Mouse (Mus musculus): ENCODE data around the gene Prss3.
"Not testable (repeated sequence)": the region's sequence is repeated elsewhere in the genome, so short reads cannot be mapped to it uniquely, and the experiment has no call there.

Prss3 gene

GRCm38 (mm10) chr6:41377578-41377977 lies at the start of gene Prss3:
Prss3 (minus strand) TSS chr6:41377678.
- DNase-seq (ENCODE audit: low spot score), result not testable (repeated sequence)

GRCm38 (mm10) chr6:41392056-41392455 lies 14.6 kb upstream of the Prss3 start, which contains the start of gene Gm5771:
Gm5771 (plus strand) TSS chr6:41392356.
- DNase-seq (ENCODE audit: low spot score), result not testable (repeated sequence)

GRCm38 (mm10) chr6:41391640-41392039 lies 14.2 kb upstream of the Prss3 start:
- DNase-seq (ENCODE audit: low spot score), result not testable (repeated sequence)

DNA sequence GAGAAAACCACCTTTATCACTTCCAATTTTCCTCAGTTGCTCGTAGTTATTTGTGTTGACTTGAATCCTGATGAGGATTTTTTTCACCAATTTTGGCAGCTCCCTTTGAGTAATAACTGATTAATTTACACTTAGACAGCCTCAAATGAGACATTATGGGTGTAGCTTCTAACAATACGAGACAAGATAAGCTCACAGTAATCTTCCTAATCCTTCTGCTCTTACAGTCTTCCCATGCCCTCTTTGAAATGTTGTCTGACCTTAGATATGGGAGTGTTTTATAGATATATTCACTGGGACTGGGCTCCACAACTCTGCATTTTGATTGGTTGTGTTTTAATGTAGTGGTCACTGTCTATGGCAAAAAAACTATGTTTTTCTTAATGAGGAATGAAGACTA lies 9.3 kb upstream of the Prss3 start:
- DNase-seq (ENCODE audit: low spot score), result no peak

DNA sequence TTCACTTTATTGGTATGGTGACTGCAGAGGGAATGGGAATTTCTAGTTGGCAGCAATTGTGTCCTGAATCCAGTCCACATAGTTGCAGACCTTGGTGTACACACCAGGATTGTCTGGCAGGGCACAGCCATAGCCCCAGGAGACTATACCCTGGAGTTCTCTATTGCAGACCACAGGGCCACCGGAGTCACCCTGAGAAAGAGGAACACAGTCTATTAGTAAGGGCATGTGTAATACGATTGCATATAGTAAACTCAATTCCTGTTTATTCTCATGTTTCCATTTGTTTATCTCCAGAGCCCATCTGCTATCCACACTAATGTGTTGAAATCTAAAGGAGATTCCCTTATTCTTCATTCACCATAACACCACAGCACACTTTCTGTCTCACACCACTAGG lies 3.7 kb downstream of the Prss3 start:
- DNase-seq (ENCODE audit: low spot score), result not testable (repeated sequence)

DNA sequence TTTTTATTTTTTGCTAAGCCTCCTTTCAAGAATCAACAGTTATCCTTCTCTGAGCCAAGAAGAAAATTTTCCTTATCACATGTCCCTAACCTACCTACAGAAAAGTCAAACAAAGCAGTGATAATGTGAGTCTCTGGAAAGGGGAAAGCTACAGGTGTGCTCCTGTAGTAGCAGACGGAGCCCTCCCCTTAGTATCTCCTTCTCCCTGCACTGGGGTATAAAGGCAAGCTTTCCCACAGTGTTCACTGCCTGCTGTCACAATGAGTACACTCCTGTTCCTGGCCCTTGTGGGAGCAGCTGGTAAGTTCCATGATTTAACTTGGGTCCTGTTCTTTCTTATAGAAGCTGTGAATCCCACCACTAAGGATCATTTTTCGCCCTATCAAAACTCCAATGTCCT lies 23.5 kb downstream of the Prss3 start, which contains the start of gene Try10:
Try10 (plus strand) TSS at position 174 of the 400 bp plus-strand sequence.
- no peak for DNase-seq (ENCODE audit: low spot score)

All from yolk sac, embryonic 10.5 days (tissue).